Mouse (Mus musculus) cerebellum, postnatal 14 days (tissue): ENCODE data around the gene Acad10.

Experiments used
- DNase-seq, 2 experiments: peaks; one replicate each; pipeline ENCODE4 v3.0.0; 2021; ENCODE audit warnings: mixed read lengths in 2 of 2

The Acad10 gene

DNA sequence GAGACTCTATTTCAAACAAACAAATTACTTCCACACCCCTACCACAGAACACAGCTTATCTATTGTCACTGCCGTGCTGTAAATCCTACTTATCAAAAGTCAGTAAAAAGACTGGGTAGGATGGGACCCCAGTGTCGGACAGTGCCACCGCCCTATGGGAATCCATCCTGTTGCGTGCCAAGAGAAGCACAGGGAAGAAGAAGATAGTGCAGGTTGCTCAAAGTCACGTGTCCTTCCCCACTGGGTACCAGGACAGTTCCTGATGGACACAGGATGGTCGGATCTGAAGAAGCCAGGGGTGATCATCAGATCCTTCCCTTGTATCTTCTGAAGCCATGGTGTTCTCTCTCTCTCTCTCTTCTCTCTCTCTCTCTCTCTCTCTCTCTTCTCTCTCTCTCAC is 64.6 kb downstream of the Acad10 start:
- no peak for DNase-seq

DNA sequence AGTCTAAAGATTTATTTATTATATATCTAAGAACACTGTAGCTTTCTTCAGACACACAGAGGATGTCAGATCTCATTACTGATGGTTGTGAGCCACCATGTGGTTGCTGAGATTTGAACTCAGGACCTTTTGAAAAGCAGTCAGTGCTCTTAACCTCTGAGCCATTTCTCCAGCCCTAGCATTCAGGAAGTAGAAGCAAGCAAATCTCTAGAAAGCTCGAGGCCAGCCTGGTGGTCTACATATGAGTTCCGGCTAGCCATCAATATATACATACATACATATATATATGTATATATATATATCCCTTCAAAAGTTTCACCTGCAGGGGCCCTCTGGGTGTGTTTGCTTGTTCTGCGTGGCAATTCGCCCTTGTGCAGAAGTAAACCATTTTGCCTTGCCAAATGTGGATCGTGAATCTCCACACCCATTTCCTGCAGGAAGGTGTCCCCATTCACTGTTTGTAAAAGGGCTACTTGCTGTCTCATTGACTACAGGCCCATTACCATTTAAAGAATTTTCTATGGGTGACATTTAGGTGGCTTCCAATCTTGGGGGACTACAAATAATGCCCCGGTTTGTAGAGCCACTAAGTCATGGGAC is 65.5 kb downstream of the Acad10 start:
- no peak for DNase-seq

DNA sequence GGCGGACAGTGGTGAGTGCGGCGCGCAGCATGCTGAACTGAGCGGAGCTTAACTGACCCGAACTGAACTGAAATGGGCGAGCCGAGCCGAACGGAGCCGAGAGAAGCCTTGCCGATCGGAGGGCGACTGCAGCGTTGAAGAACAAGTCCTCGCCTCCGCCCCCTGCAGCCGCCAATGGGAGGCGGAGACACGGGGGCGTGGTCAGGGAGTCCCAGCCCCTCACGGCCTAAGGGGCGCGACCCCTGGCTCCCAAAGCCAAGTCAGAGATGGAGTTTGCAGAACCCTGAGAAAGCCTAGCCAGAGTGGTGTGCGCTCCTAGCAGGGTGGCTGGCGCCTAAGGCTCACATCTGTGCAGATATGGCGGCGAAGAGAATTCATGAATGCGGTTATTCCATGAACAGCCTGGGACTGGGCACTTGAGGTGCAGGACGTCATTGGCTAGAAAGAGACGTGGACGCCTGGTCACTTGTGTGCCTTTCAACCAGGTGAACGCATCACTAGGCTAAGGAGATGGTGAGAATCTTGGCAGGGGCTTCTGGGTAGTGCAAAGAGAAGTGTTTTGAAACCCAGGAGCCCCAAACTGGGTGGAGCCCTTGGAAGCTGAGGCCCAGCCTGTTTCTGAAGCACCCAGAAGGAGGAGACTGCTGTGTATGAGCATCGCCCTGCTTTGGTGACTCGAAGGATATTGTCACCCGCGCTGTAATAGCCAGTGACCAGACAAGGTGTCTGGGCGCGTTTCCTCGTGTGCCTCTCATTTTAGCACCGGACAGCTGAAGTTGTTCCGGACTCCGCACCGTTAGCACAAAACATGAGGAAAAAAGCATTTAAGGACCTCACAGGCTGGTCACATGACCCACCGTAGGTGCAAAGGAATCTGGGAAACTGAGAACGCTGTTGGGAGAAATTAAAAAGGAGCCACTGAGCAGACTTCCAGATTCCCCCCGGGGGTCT is 66.6 kb downstream of the Acad10 start, which contains the start of gene Aldh2:
Gene Aldh2, minus strand, starts transcription at position 374 of the 951 bp plus-strand sequence.
- peak; percentile 70 to 71 for DNase-seq

DNA sequence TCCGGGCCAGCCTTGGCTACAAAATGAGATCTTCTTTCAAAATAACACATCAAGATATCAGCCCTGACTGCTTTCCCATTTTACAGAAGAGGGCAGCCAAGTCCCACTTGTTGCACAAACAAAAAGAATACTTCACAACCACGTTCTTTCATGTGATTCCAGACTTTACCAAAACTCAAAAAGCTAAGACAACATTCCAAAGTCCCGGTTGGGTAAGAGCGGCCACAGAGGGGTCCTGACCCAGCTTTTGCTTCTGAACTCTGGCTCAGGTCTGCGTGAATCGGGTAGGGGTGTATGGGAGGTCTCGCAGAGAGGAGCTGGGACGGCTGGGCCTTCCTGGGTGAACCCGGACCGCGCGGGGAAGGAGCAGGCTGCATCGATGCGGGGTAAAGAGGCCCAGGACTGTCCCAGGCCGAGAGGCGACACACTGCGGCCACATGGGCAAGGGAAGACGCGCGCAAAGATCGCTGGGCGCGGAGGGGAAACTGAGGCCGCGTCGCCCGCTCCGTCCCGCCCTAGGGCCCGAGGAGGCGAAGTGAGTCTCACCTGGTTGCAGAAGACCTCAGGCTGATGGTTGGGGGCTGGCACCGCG is 67.4 kb downstream of the Acad10 start:
- DNase-seq: peak in 1 of 2 experiments; percentile 20

DNA sequence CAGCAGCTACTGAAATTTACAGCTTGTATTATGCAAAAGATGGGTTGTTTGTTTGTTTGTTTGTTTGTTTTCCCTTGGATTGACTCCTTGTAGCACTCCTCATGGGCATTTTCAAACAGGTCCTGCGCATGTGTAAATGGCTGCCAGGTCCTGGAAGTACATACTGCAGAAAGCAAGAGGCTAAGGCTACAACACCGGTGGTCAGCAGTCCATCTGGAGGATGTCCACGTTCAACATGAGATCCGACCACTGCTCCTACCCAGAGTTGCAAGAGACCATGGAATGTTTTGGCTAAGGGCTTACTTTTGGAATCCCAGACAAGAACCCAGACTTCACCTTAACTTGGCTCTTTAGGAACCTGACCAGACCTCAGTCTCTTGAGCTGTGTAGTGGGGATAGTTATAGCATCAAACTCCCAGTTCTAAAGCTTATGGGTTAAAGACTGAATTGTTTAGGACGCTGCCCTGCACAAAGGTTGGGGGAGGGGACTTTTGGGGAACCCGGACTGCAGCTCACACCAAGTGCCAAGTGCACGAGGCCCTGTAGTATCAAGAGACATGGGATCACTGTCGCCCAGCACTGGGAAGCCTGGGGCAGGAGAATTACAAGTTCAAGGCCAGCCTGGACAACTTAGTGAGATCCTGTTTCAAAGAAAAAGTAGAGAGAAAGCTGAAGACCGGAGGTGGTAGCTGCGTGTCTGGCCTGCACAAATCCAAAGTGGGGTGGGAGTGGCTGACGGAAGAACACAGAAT is 68.1 kb downstream of the Acad10 start:
- no peak for DNase-seq

DNA sequence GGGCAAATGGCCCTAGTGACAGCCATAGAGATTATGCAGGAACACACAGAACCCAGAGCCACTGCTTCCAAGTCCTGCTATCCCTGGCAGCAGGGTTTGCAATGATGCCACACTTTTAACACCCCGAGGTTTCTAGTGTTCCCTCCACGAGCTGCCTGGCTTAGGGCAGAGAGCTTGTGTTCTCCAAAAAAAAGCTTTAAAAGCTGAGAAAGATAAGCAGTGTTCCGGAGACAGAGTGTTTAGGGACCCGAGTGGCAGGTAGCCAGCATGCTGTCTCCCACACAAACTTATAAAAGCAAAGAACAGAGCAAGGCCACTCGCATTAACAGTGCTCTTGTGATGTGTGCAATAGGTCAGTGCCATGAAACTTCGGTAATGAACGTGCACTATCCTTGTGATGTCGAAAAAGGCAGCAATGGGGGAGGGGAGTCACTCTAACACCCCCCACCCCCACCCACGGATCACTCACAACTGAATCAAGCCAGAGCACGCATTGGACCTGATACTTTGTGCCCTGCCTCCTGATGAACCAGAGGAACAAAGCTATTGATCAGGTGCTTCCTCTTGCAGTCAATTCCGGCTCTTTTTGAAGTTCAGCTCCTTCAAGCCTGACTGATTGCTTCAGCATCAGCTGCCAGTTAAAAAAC is 68.8 kb downstream of the Acad10 start:
- no peak for DNase-seq

DNA sequence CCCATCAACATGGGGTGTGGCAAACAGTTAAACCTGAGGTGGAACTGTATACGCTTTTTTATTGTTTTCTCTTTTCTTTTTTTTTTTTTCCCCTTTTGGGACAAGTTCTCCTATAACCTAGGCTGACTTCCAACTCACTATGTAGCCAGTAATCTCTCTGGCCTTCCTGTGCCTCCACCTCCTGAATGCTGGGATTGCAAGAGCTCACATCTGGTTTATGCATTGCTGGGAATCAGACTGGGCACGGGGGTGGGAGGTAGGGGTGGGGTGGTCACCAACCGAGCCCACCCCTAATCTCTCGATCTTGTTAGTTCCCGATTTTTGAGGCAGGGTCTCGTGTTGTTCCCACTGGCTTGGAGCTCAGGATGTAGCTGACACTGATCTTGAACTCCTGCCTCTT is 70.4 kb downstream of the Acad10 start:
- no peak for DNase-seq

DNA sequence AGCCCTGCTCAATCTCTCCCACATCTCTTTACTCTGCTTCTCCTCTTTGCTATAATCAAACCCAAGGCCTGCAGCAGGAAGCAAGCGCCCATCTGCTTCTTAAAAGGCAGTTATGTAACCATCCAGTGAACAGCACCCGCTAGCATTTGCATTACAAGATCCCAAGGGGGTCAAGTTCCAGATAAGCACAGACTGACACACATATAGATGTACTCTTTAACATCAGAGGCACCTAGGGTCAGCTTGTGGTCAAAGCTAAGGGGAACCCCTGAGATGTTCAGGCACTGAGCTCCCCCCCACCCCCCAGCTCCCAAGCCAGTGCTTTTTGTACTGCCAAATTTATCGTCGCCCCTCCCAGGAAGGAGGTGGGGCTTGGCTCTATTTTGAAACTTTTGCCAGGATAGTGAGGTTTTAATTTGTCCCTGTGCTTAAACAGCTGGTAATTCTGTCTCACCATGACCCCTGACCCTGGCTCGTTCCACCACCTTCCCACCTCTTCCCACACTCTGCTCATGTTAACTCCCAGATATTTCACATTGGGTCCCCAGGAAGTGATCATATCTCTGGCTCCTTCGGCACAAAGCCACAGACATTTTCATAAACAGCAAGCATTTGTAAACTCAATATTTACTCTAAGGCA is 73.8 kb downstream of the Acad10 start:
- no peak for DNase-seq

DNA sequence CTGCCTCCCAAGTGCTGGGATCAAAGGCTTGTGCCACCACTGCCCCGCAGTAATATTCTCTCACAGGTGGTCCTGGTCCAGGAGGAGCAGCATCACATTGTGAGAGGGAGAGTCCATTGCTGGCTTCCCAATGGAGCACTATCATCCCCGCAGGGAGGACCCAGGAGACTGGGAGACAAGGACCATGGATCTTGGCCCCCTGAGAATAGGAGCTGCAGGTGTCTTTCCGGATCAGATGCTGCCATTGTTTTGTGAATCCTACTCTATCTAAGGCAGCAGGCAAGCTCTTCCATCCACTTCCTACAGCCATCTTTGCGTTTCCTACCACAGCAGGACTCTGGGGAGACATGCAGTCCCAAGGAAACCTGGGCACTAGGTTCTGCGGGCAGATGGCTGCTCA is 74.6 kb downstream of the Acad10 start:
- DNase-seq: no peak

DNA sequence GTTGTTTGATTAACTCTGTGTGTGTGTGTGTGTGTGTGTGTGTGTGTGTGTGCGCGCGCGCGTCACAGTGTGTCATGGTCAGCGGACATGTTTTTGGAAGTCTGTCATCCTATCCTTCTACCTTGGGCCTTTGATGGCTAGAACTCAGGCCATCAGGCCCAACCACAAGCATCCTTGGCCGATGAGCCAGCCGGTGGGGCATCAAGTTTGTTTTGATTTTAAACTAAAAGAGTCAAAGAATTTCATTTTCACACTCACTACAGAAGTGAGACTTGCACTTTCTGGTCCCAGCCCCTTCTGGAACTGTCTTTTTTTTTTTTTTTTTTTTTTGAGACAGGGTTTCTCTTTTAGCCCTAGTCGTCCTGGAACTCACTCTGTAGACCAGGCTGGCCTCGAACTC is 75.3 kb downstream of the Acad10 start:
- no peak for DNase-seq

DNA sequence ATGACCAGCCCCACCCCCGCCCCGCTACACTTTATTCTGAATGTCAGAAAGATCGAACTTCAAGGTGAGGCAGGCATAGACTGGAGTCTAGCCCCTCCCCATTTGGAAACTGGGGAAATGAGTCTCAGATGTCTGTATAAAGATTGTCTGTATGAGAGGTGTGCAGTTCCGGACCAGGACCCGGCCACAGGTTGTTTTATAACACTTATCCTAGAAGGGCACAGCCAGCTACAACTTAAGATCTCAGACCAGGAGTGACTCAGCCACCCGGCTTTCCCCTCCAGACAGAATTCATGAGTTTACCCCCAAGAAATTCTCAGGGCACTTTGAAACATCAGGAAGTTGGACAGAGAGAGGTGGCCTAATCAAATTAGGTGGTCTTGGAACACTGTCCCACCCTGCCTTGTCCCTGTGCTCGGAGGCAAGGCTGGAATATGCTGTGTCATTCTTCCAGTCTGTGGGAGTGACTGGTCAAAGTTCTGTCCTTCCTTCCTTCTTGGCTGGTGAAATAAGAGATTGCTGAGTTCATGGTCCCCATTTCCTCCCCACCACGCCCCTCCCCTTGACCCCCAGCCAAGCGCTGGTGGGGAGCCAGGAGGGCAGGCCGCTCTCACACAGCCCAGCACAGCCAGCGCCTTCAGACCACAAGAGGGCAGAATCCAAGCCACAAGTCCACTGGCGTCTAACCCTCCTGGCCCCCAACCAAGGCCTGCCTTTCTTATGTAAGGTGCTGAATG is 76.4 kb downstream of the Acad10 start:
- peak; percentile 59 to 83 for DNase-seq

DNA sequence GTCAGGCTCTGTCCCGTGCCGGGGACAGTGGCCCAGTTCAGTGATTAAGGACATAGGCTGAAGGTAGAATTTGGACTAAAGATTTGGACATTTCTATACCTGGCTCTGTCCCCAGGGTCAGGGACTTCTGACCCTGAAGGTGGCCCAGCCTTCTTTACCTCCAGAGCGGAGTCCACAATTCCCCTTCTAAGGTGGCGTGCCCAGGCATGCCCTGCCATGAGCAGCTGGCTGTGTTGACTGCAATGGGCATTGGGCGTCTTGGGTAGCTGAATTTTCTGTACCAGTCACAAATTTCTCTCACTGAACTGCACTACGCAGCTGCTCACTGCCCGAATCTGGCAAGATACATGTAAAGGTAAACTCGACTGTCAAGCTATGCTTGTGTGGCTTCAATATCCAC is 78.4 kb downstream of the Acad10 start:
- DNase-seq: no peak

DNA sequence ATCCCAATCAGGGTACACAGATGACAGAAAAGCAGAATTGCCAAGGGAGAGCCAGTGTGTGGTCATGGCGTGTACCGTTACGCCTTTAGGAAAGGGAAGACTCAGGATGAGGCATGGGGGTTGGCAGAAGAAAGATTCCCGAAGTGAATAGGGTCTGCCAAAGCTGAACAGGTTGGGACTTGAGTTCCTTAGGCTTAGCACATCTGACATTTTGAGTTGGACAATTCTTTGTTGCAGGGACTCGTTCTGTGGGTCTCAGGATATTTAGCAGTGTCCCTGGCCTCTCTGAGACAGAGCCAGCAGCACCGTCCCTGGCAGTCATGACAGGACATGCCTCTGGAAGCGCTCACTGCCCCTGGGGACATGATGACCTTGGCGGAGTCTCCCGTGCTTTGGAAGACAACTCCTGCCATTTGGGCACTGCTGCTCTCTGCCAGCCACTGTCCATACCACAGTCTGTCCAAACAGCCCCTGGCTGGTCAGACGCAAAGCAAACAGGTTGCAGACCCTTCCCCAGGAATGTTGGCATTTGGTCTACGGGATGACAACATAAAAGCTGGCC is 83.3 kb downstream of the Acad10 start:
- DNase-seq: no peak

DNA sequence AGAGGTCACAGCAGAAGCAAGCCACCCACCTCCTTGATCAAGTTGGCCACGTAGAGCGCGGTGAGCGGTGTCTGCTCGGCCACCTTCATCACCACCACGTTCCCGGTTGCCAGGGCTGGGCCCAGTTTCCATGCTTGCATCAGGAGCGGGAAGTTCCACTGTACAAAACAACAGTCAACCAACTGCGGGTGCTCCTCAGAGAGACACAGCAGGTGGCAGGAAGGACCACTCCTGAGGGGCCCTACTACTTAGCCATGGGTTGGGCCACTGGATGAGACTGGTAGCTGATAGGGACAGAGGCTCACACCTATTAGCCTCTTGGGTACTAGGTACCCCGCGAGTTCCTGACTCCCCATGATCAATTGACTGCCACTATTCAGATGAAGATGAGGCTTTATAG is 84.4 kb downstream of the Acad10 start:
- no peak for DNase-seq

DNA sequence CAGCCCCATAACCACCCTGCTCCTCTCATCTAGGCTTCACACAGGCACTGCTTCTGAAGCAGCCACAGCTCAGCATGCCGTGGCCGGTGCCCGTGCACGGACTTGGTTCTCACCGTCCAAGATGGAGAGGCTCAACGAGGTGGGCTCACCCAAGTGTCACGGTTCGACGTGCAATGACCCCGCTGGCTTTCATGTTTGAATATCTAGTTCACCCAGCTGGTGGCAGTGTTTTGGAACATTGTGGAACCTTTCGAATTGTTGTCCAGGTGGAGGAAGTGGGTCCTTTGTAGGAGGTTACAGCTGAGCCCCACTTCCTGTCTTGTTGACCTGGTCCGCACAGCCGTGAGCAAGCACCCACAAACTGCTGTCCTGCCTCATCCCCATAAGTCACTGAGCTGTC is 86.2 kb downstream of the Acad10 start:
- DNase-seq: no peak
